Mouse (Mus musculus) yolk sac, embryonic 10.5 days (tissue): ENCODE measurements around the gene Dhx15.

ENCODE experiments used
- DNase-seq: peaks from one replicate; pipeline ENCODE4 v3.0.0-alpha.2; 2017; ENCODE audit warnings: low spot score

Dhx15 gene

GRCm38 (mm10) chr5:52141936-52142335 lies 48.4 kb downstream of the Dhx15 start:
- DNase-seq, result no peak

- DNase-seq, result peak; percentile 47
These were observed 51.5 kb downstream of the Dhx15 start for GRCm38 (mm10) chr5:52138819-52139218.

GRCm38 (mm10) chr5:52138134-52138533 lies 52.2 kb downstream of the Dhx15 start:
- peak; percentile 43 for DNase-seq

- no peak for DNase-seq
These were observed 54.7 kb downstream of the Dhx15 start for GRCm38 (mm10) chr5:52135460-52136141.

GRCm38 (mm10) chr5:52132840-52133239 lies 57.5 kb downstream of the Dhx15 start:
- DNase-seq, result no peak

- DNase-seq, result peak; percentile 21
These were observed 58.2 kb downstream of the Dhx15 start for GRCm38 (mm10) chr5:52132092-52132491.

- DNase-seq, result no peak
These were observed 58.9 kb downstream of the Dhx15 start for GRCm38 (mm10) chr5:52131389-52131788.

- no peak for DNase-seq
These were observed 59.8 kb downstream of the Dhx15 start for GRCm38 (mm10) chr5:52130496-52130895.

- DNase-seq, result no peak
These were observed 64.1 kb downstream of the Dhx15 start for GRCm38 (mm10) chr5:52126263-52126662.

GRCm38 (mm10) chr5:52125854-52126253 lies 64.5 kb downstream of the Dhx15 start:
- DNase-seq, result no peak

- DNase-seq, result no peak
These were observed 68.2 kb downstream of the Dhx15 start for GRCm38 (mm10) chr5:52122146-52122545.

GRCm38 (mm10) chr5:52119822-52120221 lies 70.5 kb downstream of the Dhx15 start:
- DNase-seq, result no peak

- DNase-seq, result no peak
These were observed 71.1 kb downstream of the Dhx15 start for GRCm38 (mm10) chr5:52119192-52119591.

- DNase-seq, result no peak
These were observed 72.5 kb downstream of the Dhx15 start for GRCm38 (mm10) chr5:52117829-52118228.

GRCm38 (mm10) chr5:52116404-52116803 lies 73.9 kb downstream of the Dhx15 start:
- no peak for DNase-seq

GRCm38 (mm10) chr5:52115821-52116317 lies 74.4 kb downstream of the Dhx15 start:
- peak; percentile 42 for DNase-seq

GRCm38 (mm10) chr5:52114751-52115451 lies 75.4 kb downstream of the Dhx15 start:
- no peak for DNase-seq

- no peak for DNase-seq
These were observed 76.2 kb downstream of the Dhx15 start for GRCm38 (mm10) chr5:52113851-52114731.

GRCm38 (mm10) chr5:52112953-52113841 lies 77.1 kb downstream of the Dhx15 start:
- DNase-seq, result no peak

GRCm38 (mm10) chr5:52112191-52112760 lies 78.0 kb downstream of the Dhx15 start:
- no peak for DNase-seq
